Mouse (Mus musculus) heart, embryonic 11.5 days (tissue): Measurements from ENCODE around the gene 1110051M20Rik. TPM values are rescaled to one million over a fixed set of nuclear protein-coding genes. Genes with fewer than 3 reads are reported as not detected.

ENCODE experiments used
- ATAC-seq: fragments of 200-750 bp; cut with Nextera tagmentation; replicated peaks from 2 replicates; pipeline ENCODE4 v1.8.0; 2017; ENCODE audit warnings: moderate library complexity; ENCODE audit not compliant: insufficient number of reproducible peaks, low FRiP score, low TSS enrichment
- H3K27ac ChIP-seq: fragments of 300-500 bp; sonication (generic); 2 replicates; pipeline ENCODE4 v1.5.1; 2014; ENCODE audit warnings: mild to moderate bottlenecking, low read depth, low read length
- H3K27me3 ChIP-seq: fragments of 300-500 bp; sonication (generic); 2 replicates; pipeline ENCODE4 v1.6.1; 2014; ENCODE audit warnings: mild to moderate bottlenecking, low read length, mixed read lengths; ENCODE audit not compliant: control insufficient read depth, insufficient read depth
- H3K36me3 ChIP-seq: fragments of 300-500 bp; sonication (generic); 2 replicates; pipeline ENCODE4 v1.6.1; 2014; ENCODE audit warnings: mild to moderate bottlenecking, low read length, moderate library complexity, mixed read lengths; ENCODE audit not compliant: control insufficient read depth, insufficient read depth
- H3K4me1 ChIP-seq: fragments of 300-500 bp; sonication (generic); 2 replicates; pipeline ENCODE4 v1.6.1; 2014; ENCODE audit warnings: low read length; ENCODE audit not compliant: control insufficient read depth, insufficient read depth
- H3K4me2 ChIP-seq: fragments of 300-500 bp; sonication (generic); 2 replicates; pipeline ENCODE4 v1.6.1; 2014; ENCODE audit warnings: mild to moderate bottlenecking, moderate library complexity
- H3K4me3 ChIP-seq: fragments of 300-500 bp; sonication (generic); 2 replicates; pipeline ENCODE4 v1.5.1; 2014; ENCODE audit warnings: low read depth, low read length
- H3K9ac ChIP-seq: fragments of 300-500 bp; sonication (generic); 2 replicates; pipeline ENCODE4 v1.6.1; 2014; ENCODE audit warnings: mild to moderate bottlenecking, low read depth, low read length, moderate library complexity
- H3K9me3 ChIP-seq: fragments of 300-500 bp; sonication (generic); replicated peaks from 2 replicates; pipeline ENCODE4 v1.6.1; 2016; ENCODE audit warnings: low read length; ENCODE audit not compliant: control insufficient read depth
- WGBS: fragments of 180-500 bp; shearing (Covaris S2); extraction: QIAGEN DNeasy Blood & Tissue Kit; methylation state at CpG from one replicate; pipeline ENCODE4 v1.1.7; 2014; ENCODE audit not compliant: insufficient replicate concordance; 5-methylcytosine and 5-hydroxymethylcytosine counted together
- polyA plus RNA-seq: library from polyadenylated mRNA; unstranded; fragments of >200 nt; fragmentation: Nextera tagmentation; extraction: Ambion mirVana; gene quantifications from 2 replicates; pipeline ENCODE4 v1.2.1, GENCODE M21; 2014

1110051M20Rik gene
- polyA plus RNA-seq, 1 experiment from 2014 or later = 43.9 TPM

GRCm38 (mm10) chr2:91322490-91322889, 122.0 kb downstream of the 1110051M20Rik start:
- no peak overlapping the region for H3K9ac ChIP-seq
- H3K4me3 ChIP-seq = no peak overlapping the region
- H3K36me3 ChIP-seq = no peaks in the 10 kb centered on the region
- no peaks in the 10 kb centered on the region for H3K4me1 ChIP-seq
- H3K27me3 ChIP-seq = no peaks in the 10 kb centered on the region; the same call in 1 of the 2 replicates
- H3K9me3 ChIP-seq = no peaks in the 10 kb centered on the region
- H3K4me2 ChIP-seq = no peak overlapping the region
- 77% methylated on average over 4 of the region's 4 CpGs for WGBS
- H3K27ac ChIP-seq = no peak overlapping the region
- ATAC-seq = no peak

- 80% methylated on average over 2 of the region's 2 CpGs for WGBS
- ATAC-seq = no peak
- Histone ChIP-seq H3K36me3 (no peaks in the 10 kb centered on the region), H3K4me3 (no peak overlapping the region), H3K9me3 (no peaks in the 10 kb centered on the region), H3K27ac (no peak overlapping the region), H3K27me3 (no peaks in the 10 kb centered on the region; the same call in 1 of the 2 replicates), H3K9ac (no peak overlapping the region), H3K4me1 (no peaks in the 10 kb centered on the region), H3K4me2 (no peak overlapping the region)
These were observed 122.6 kb downstream of the 1110051M20Rik start for GRCm38 (mm10) chr2:91321923-91322322.

- 70% methylated on average over 10 of the region's 10 CpGs for WGBS
- no peak overlapping the region for H3K9ac ChIP-seq
These were observed 123.7 kb downstream of the 1110051M20Rik start for GRCm38 (mm10) chr2:91320559-91321529.

GRCm38 (mm10) chr2:91314184-91314583, 130.3 kb downstream of the 1110051M20Rik start:
- ATAC-seq = no peak
- no peaks in the 10 kb centered on the region; the same call in 1 of the 2 replicates for H3K27me3 ChIP-seq
- 63% methylated on average over 7 of the region's 7 CpGs for WGBS
- no peaks in the 10 kb centered on the region for H3K36me3 ChIP-seq
- H3K4me1 ChIP-seq = no peaks in the 10 kb centered on the region
- no peak overlapping the region for H3K27ac ChIP-seq
- H3K9me3 ChIP-seq = no peaks in the 10 kb centered on the region
- H3K4me2 ChIP-seq = no peak overlapping the region
- H3K9ac ChIP-seq = no peak overlapping the region
- no peak overlapping the region for H3K4me3 ChIP-seq

More at GRCm38 (mm10) chr2:91320559-91321529, 123.7 kb downstream of the 1110051M20Rik start:
- H3K27me3 ChIP-seq = no peaks in the 10 kb centered on the region; the same call in 1 of the 2 replicates
- H3K36me3 ChIP-seq = no peaks in the 10 kb centered on the region
- no peaks in the 10 kb centered on the region for H3K9me3 ChIP-seq
- no peak for ATAC-seq
- no peaks in the 10 kb centered on the region for H3K4me1 ChIP-seq
- H3K4me3 ChIP-seq = no peak overlapping the region
- H3K4me2 ChIP-seq = no peak overlapping the region
- H3K27ac ChIP-seq = no peak overlapping the region

- Histone ChIP-seq H3K9ac (no peak overlapping the region), H3K4me1 (peaks cover 3% of the 10 kb centered on the region; the same call in 1 of the 2 replicates), H3K4me3 (no peak overlapping the region), H3K27ac (no peak overlapping the region), H3K4me2 (no peak overlapping the region), H3K36me3 (no peaks in the 10 kb centered on the region), H3K27me3 (no peaks in the 10 kb centered on the region), H3K9me3 (no peaks in the 10 kb centered on the region)
- no peak for ATAC-seq
- WGBS = 60% methylated on average over 10 of the region's 10 CpGs
These were observed 131.8 kb downstream of the 1110051M20Rik start for GRCm38 (mm10) chr2:91312578-91313311.

- Histone ChIP-seq H3K4me1 (peaks cover 3% of the 10 kb centered on the region; the same call in 1 of the 2 replicates), H3K9ac (no peak overlapping the region), H3K4me2 (no peak overlapping the region), H3K36me3 (no peaks in the 10 kb centered on the region), H3K27me3 (no peaks in the 10 kb centered on the region), H3K27ac (no peak overlapping the region), H3K4me3 (no peak overlapping the region), H3K9me3 (no peaks in the 10 kb centered on the region)
- 63% methylated on average over 3 of the region's 3 CpGs for WGBS
- ATAC-seq = no peak
These were observed 135.0 kb downstream of the 1110051M20Rik start for GRCm38 (mm10) chr2:91309546-91309945.

GRCm38 (mm10) chr2:91308680-91309079, 135.8 kb downstream of the 1110051M20Rik start:
- Histone ChIP-seq H3K27me3 (no peaks in the 10 kb centered on the region), H3K9ac (no peak overlapping the region), H3K4me1 (peaks cover 3% of the 10 kb centered on the region; the same call in 1 of the 2 replicates), H3K36me3 (no peaks in the 10 kb centered on the region), H3K4me3 (no peak overlapping the region), H3K9me3 (no peaks in the 10 kb centered on the region), H3K4me2 (no peak overlapping the region), H3K27ac (no peak overlapping the region)
- no peak for ATAC-seq
- WGBS = 33% methylated on average over 5 of the region's 5 CpGs

GRCm38 (mm10) chr2:91306589-91306988, 137.9 kb downstream of the 1110051M20Rik start:
- H3K4me1 ChIP-seq = peaks cover 6% of the 10 kb centered on the region
- no peak overlapping the region for H3K4me3 ChIP-seq
- no peak for ATAC-seq
- H3K27ac ChIP-seq = no peak overlapping the region
- no peaks in the 10 kb centered on the region for H3K9me3 ChIP-seq
- no peak overlapping the region for H3K9ac ChIP-seq
- H3K36me3 ChIP-seq = no peaks in the 10 kb centered on the region
- no peak overlapping the region for H3K4me2 ChIP-seq
- no peaks in the 10 kb centered on the region for H3K27me3 ChIP-seq
